Mouse (Mus musculus): Measurements from ENCODE around the gene Setd3. TPM values are rescaled to one million over a fixed set of nuclear protein-coding genes. Genes with fewer than 3 reads are reported as not detected.

The Setd3 gene
- polyA plus RNA-seq, 1 experiment: 9.7 TPM

DNA sequence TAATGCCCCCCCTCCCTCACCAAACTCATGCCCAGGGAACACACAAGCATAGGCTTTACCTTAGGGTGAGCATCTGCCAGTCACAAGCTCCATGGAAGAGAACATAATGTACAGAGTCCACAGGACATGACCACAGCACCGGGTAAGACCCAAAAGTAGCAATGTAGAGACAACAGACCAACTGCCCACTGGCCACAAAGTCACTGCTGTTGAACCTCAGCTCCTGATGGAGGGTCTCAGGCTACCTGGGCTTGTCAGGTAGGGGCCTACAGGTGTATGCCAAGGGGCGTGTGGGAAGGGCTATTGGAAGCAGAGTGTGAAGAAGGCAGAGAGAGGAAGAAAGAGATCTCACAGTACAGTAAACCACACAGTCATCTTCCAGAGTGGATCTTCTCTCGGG, 111.9 kb downstream of the Setd3 start:
- Histone ChIP-seq H3K36me3 (replicated peaks; ENCODE audit: low read length) (no peaks in the 10 kb centered on the region), H3K4me3 (replicated peaks) (no peak overlapping the region), H3K27me3 (replicated peaks) (peaks cover 19% of the 10 kb centered on the region), H3K4me1 (no peaks in the 10 kb centered on the region; the same call in 1 of the 2 replicates), H3K9me3 (no peaks in the 10 kb centered on the region)
- TF ChIP-seq GATA1 (IDR thresholded peaks at IDR 0.05; ENCODE audit: borderline replicate concordance, low read length): no peak
- no peak for TF ChIP-seq FLI1 (IDR thresholded peaks at IDR 0.05; ENCODE audit: low read length)

DNA sequence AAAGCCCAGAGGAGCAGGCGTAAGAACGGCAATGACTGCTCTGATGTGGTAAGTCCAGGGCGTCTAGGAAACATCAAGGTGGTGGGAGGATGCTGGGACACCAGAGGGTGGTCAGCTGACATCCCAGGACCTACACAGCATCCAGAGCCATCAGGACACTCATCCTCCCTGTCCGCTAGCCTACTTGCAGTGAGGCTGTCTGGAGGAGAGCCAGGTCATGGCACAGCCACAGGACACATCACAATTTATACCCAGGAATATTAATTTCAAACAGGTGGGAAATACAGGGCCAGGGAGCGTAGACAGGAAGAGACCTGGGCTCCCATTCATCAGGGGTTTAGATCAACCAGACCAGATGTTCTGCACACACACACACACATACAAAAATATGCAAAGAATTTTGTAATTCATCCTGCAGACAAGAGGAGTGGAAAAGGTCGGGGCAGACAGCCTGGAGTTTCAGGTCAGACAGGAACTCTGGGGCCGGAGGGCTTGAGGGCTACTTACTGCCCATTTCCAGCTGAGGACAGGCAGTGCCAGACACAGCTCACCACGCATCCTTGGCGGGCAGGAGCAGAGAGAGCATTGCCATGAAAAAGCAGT, 114.6 kb downstream of the Setd3 start:
- no peaks in the 10 kb centered on the region for H3K36me3 ChIP-seq (replicated peaks; ENCODE audit: low read length)
- TF ChIP-seq GATA1 (IDR thresholded peaks at IDR 0.05; ENCODE audit: borderline replicate concordance, low read length) (no peak), FLI1 (IDR thresholded peaks at IDR 0.05; ENCODE audit: low read length) (no peak)
- peak overlapping the region; percentile 33 for H3K4me3 ChIP-seq (replicated peaks)
- no peaks in the 10 kb centered on the region for H3K4me1 ChIP-seq
- peaks cover under 1% of the 10 kb centered on the region; the same call in 1 of the 2 replicates for H3K9me3 ChIP-seq
- peaks cover 7% of the 10 kb centered on the region for H3K27me3 ChIP-seq (replicated peaks)

DNA sequence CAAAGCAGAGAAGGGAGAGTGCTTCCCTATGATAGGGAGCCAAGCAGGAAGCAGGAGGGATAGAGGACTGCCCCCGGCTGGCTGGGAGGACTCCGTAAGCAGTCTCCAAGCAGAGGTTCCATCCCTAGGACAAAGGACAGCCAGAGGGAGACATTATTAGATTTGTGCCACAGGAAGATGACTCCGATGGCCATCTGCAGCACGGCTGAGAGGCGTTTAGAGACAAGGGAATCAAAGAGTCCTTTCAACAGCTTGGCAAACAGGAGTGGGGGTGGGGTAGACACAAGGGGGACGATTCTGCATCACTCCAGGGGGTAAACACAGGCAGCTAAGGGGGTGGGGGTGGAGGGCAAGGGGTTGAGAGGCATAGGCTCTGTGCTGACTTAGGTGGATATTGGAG, 115.1 kb downstream of the Setd3 start:
- peaks cover 9% of the 10 kb centered on the region for H3K27me3 ChIP-seq (replicated peaks)
- TF ChIP-seq GATA1 (IDR thresholded peaks at IDR 0.05; ENCODE audit: borderline replicate concordance, low read length): no peak
- no peak for TF ChIP-seq FLI1 (IDR thresholded peaks at IDR 0.05; ENCODE audit: low read length)
- H3K4me3 ChIP-seq (replicated peaks): no peak overlapping the region
- H3K4me1 ChIP-seq: no peaks in the 10 kb centered on the region
- H3K36me3 ChIP-seq (replicated peaks; ENCODE audit: low read length): no peaks in the 10 kb centered on the region
- peaks cover 4% of the 10 kb centered on the region for H3K9me3 ChIP-seq

DNA sequence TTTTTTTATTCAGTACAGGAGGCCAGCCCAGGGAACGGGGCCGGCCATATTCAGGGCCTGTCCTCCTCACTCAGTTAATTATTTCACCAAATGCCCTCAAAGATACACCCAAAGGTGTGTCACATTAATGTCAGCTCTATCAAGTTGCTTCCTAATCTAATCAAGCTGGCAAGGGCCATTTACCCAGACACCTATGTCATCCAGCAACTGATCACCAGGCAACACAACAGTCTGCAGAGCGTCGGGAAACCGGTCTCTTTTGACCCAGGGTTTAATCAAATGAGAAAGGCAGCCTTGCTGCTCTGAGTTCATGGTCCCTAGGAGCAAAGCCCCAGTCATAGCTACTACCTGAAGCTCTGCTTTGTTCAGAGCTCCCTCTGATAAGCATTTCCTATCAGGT, 117.0 kb downstream of the Setd3 start:
- H3K27me3 ChIP-seq (replicated peaks): peaks cover 5% of the 10 kb centered on the region
- no peak overlapping the region for H3K4me3 ChIP-seq (replicated peaks)
- H3K4me1 ChIP-seq: no peaks in the 10 kb centered on the region
- peaks cover 4% of the 10 kb centered on the region for H3K9me3 ChIP-seq
- no peak for TF ChIP-seq FLI1 (IDR thresholded peaks at IDR 0.05; ENCODE audit: low read length)
- no peak for TF ChIP-seq GATA1 (IDR thresholded peaks at IDR 0.05; ENCODE audit: borderline replicate concordance, low read length)
- H3K36me3 ChIP-seq (replicated peaks; ENCODE audit: low read length): no peaks in the 10 kb centered on the region

DNA sequence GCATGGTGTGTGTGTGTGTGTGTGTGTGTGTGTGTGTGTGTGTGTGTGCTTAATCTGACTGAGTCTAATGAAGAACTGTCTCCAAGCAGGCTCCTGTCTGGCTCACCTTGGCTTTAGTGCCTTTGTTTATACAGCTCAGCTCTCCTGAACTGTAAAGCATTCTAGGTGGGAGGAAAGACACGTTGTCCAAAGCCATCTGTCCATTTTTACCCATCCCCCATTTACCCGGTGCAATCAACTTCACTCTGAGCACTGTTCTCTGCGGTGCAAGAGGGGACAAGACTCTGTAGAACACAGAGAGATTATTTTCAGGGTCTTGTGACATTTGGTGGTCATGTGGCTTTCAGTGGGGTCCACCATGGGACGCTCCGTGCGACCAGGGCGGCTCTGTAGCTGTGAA, 117.5 kb downstream of the Setd3 start:
- H3K4me3 ChIP-seq (replicated peaks): no peak overlapping the region
- H3K27me3 ChIP-seq (replicated peaks): peaks cover 5% of the 10 kb centered on the region
- H3K9me3 ChIP-seq: peaks cover 4% of the 10 kb centered on the region
- TF ChIP-seq GATA1 (IDR thresholded peaks at IDR 0.05; ENCODE audit: borderline replicate concordance, low read length): no peak
- H3K4me1 ChIP-seq: no peaks in the 10 kb centered on the region
- H3K36me3 ChIP-seq (replicated peaks; ENCODE audit: low read length): no peaks in the 10 kb centered on the region

Other genes with a start within 250 kb of the Setd3 start
- gene Bcl11b, start 175.7 kb downstream of the Setd3 start, polyA plus RNA-seq (2012; ENCODE audit: insufficient read depth, low replicate concordance): 0.07 and 0.66 TPM in 2 replicates
- gene Ccnk, start 265 bp upstream of the Setd3 start, polyA plus RNA-seq (2012; ENCODE audit: insufficient read depth, low replicate concordance): 98.5 and 113 TPM in 2 replicates
- 1.5 and 13.9 TPM in 2 replicates for gene Ccdc85c, start 96.1 kb upstream of the Setd3 start, polyA plus RNA-seq (2012; ENCODE audit: insufficient read depth, low replicate concordance)
- not detected in 2 replicates for gene Hhipl1, start 127.0 kb upstream of the Setd3 start, polyA plus RNA-seq (2012; ENCODE audit: insufficient read depth, low replicate concordance)
- 0.34 TPM in 1 of 2 replicates, not detected in the other for gene Cyp46a1, start 155.1 kb upstream of the Setd3 start, polyA plus RNA-seq (2012; ENCODE audit: insufficient read depth, low replicate concordance)
- gene Eml1, start 191.6 kb upstream of the Setd3 start, polyA plus RNA-seq (2012; ENCODE audit: insufficient read depth, low replicate concordance): not detected in 2 replicates

All from megakaryocyte, embryonic 14.5 days (primary cell).